Mouse (Mus musculus) 3T3-L1 (cell line): ENCODE measurements around the gene Gm765.
A peak's percentile ranks its signal among the peaks of the same experiment; 100 is the strongest.

Source experiments
- DNase-seq: peaks from one replicate; pipeline ENCODE4 v3.0.0-alpha.2; 2015; ENCODE audit warnings: low read depth, low spot score

The Gm765 gene

DNA sequence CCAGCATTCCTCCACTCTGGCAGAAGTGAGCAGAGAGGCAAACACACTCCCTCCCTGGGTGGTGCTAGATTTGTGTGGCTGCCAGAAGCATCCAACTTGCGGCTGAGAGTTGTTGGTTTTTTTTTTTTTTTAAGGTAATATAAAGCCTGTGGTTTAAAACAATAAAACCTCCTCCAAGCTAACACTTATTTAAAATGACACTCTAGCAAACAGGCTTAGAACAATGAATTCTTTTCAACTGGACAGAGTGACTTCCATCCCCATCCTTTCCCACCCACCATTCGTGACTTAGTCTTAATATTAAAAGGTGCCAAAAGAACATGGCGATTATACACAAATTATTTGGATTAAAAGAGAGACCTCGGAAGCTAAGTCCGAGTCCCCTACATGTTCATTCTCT is at the start of gene Gm765:
Gm765 (minus strand) TSS at position 101 of the 400 bp plus-strand sequence.
- DNase-seq, result no peak

DNA sequence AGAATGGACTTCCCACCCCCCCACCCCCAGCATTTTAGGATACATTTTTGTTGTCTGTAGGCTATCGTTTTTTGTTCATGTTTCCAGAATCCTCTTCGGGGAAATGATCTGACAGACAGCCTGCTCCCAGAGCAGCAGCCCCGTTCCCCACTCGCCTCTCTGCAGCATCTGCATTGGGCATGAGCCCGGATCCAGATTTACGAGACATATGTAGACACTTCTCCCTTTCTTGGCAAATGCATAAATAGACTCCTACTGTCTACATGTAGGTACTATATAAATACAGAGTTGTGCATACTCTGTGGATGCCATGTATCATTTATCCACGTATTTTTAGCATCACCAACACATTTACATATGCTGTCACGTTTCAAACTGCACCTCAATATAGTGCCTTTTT is 42.9 kb upstream of the Gm765 start:
- DNase-seq, result no peak

DNA sequence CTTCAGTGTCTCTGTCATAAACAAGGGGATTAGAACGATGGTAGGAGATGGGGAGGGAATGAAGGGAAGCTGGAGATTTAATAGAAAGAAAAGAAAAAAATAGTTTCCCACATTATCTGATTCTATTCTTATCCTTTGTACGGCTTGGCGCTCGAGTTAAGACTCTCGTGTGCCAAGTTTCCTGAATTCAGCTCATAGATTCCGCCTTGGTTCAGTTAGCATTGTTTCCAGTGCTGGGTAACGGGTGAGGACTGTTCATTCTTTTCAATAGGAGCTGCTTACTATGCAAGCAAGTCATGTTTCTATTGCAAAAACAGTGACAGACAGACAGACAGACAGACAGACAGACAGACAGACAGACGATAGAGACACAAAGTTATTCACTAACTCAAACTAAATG is 41.9 kb upstream of the Gm765 start:
- no peak for DNase-seq

DNA sequence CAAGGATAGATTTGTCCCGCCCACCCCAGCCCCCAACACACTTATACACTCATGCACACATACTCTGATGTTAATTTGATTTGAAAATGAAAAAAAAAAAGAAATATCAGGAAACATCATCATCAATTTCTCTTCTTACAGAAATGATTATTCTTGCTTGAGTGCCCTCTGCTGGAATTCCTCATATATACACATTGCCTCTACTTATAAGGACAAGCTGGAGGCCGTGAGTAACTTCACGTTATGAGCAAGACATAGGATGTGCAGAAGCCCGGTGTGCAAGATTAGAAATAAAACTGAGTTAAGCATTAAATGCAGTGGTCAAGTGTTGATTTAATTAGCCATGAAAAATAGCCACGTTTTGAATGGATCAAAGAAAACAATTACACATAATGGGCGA is 40.9 kb upstream of the Gm765 start:
- DNase-seq, result peak; percentile 64

DNA sequence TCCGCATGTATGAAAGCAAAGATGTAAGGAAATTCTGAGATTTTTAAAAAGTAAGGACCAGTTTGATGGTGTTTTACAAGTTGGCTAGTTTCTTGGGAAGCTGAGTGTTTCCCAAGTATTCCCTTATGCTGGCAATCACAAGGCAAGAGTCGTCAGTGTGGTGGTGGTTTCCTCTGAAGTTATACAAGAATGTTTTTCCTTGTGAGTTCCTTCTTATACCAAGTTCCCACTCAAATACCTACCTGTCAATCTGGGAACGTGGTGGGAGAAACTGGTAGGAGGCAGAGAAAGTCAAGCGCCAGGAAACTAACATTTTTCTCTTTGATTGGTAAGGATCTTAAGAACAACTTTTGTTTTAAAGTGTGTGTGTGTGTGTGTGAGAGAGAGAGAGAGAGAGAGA is 23.6 kb upstream of the Gm765 start:
- DNase-seq, result no peak

DNA sequence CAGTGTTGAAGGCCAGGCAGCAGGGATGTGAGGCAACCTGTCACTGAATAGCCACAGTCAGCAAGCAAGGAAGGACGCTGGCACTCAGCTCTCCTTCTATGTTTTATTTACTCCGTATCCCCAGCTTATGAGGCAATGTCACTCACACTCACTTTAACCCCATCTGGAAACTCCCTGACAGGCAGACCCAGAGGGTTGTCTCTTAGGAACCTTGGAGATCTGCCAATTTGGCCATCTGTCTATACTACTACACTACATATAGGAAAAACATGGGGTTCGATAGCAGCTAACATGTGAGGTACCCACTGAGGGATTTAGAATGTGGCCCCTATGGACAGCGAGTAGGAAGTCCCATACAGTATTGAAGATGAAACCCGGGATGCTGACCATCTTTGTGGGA is 12.7 kb upstream of the Gm765 start:
- no peak for DNase-seq

DNA sequence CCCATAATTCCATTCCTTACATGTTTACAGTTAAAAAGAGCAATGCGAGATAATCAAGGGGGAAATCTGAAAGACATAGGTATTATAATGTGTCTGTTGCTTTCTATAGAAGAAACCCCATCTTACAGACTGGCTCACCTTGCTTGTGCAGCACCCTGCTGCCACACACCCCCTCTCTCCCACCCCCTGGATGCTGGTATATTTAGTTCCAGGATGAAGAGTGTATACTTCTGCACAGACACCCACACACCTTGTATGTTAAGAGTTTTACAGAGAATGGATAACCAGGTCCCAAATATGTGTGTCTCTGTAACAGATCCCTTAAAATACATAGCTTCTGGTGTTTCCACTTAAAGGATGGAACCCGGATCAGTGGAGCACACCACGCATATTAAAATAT is 10.7 kb upstream of the Gm765 start:
- no peak for DNase-seq

DNA sequence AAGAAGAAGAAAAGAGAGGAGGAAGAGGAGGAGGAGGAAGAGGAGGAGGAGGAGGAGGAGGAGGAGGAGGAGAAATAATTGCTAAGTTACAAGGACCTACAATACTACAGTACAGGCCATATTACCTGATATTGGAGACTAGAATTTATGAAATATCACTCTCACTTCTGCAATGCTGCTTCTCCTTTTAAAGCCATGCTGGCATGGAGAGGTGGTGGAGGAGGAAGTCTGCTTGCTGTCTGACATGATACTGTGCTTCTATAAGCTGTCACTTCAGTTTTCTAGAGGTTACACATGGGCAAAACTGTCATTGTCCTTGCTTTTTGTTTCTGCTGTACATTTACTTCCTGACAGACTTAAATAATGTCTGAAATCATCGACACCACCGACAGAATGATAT is 9.8 kb downstream of the Gm765 start:
- no peak for DNase-seq

DNA sequence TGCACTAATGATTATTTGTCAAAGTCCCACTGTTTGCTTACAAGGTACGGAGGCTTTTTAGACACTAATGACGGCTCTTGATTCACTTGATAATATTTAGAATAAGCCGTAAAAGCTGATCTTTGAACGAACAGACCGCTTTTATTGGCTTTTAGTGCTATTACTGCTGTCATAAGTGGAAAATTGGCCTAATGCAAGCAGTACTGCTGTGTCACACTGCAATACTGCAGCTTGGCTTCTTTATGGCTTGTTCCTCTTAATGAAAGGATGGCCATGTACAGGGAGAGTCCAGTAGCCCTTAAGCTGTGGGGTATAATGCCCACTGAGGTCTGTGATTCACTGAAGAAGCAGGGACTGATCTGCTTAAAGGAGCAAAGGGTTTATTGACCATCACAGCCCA is 30.9 kb downstream of the Gm765 start:
- DNase-seq, result no peak

DNA sequence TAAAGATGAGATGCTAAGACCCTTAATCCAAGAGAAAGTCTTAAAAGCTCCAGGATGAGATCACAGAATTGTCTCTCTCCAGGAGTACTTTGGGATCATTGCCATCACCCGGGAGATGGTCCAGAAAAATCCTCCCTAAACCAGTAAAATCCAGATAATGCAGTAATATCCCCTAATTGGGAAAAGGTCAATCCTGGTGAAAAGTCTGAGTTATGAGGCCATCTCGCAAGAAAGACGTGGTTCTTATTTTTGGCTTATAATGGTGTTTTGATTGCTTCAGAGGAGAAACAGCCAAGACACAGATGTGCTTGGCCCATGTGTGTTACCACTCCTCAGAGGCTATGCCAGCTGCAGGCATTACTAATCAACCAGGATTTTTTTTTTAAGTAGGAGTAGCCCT is 34.9 kb downstream of the Gm765 start:
- peak; percentile 16 for DNase-seq

DNA sequence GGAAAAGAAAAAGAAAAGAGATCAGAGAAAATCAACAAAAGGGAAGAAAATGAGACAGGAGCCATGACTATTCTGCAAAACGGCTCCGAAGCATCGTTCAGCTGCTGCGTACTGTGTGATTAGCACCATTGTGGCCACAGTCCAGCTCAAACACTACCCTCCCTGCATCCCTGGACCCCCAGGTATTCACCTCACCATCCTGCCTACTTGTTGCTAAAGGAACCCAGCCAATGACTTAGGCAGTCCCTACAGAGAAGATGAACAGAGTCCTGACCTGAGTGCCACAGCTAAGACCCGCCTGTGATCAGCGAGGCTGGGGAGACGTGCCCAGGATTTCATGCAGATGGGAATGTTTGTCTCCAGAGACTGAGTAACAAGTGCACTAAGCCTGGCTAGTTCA is 35.4 kb downstream of the Gm765 start:
- DNase-seq, result no peak

DNA sequence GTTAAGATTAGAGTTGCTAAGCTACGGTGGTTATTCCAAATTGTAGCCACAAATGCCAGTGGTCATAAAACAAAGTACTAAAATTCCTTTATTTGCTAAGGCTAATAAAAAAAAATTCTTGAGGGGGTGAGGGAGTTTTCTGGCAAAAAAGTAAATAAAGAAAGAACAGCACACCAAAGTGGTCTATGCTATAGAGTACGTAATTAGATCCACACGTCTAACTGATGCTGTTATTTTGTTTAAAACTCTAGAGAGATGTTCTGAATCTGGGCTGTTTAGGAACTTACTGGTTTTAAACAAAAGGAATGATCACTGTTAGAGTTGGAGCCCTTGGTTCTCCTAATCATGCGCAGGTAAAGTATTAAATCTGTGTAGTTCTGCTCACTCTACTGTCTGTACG is 50.5 kb downstream of the Gm765 start:
- no peak for DNase-seq

DNA sequence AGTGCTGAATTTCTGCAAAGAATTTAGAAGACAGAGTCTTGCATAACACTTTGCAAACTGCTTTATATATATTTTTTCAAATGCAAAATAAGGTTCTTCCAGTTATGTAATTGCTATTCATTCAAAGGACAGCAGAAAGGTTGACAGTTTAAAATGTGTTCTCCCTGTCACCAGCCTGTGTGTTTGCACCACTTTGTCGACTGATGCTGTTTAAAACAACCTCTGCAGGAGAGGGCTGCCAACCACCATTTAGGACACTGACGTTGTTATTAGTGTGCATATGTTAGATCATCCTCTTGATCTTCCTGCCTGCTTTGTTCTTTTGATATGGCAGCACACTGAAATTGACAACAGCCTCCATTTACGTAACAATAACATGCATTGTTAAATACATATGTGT is 54.2 kb downstream of the Gm765 start:
- DNase-seq, result no peak

DNA sequence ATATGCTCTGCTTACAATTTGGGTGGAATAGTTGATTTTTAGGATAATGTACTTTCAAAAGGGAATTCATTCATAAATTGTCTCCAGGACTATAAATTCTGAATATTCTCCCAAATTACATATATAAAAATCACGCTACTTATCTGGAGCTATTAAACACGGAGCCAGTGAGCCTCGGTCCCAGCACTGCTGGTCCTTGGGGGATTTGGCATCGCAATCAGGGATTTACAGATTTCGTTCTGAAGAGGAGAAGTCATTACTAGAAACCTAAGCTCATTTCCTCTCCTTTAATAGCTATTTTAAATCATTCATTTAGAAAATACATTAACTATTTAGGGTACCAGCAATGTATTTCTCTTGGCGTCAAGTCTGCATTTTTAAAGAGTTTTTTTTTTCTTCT is 55.0 kb downstream of the Gm765 start:
- DNase-seq, result no peak

DNA sequence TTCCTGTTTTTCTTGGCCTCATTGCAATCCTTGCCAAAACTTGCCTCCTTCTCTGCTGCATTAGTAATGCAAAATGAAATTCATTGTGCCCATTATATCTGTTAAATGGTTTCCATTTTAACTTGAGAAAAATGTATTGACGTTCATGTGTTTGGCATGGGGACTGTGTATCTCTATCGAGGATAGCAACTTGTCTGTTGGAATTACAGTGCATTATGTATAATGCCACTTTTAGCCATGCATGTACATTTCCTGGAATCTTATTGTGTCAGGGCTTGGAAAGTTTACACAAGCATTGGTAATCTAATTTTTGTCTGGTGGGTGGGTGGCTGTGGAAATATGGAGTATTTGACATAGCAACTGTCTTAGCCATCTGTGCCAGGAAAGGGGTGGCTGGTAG is 57.4 kb downstream of the Gm765 start:
- DNase-seq, result no peak

DNA sequence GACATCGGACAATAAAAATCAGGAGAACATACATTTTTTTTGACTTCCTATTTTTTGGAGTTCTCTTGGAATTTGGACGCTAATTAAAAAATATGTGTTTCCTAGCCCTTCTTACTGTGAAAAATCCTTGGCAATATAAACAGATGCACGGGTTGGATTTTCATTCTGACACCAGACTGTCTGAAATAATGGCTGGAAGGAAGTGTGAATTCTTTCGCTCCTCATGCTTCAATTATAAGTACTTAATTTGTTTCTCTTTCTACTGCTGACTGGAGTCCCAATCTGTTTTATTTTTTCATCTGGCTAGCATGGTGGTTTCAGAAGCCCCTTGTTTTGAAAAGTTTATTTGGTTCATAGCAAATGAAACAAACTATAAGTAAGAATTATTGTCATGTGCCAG is 59.8 kb downstream of the Gm765 start:
- DNase-seq, result no peak

DNA sequence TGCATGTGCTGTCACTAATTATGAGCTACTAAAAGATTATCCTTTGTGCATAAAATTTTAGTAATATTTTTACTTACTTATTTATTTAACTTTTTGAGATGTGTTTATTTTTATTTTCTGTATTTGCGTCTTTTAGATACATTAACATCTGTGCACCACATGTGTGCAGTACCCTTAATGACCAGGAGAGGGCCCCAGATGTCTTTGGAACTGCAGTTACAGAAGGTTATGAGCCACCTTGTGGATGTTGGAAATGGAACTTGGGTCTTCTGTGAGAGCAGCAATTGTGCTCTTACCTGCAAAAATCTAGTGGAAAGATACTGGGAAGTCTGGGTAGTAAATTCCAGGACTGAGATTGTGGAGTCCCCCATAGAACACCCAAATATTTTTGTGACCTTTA is 71.0 kb downstream of the Gm765 start:
- DNase-seq, result peak; percentile 62

DNA sequence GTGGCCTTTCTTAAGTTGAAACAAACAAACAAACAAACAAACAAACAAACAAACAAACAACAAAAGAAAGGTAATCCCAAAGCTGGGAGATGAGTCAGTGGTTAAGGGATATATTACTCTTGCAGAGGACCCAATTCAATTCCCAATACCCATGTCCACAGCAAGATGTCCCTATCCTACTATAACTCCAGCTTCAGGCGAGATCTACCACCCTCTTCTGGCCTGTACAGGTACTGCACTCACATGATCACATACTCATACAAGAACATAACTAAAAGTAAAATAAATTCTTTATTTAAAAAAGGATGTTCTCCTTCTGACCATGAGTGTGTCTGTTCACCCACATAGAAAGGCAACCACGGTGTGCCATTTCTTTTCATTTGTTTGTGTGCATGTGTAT is 79.6 kb downstream of the Gm765 start:
- DNase-seq, result peak; percentile 22

DNA sequence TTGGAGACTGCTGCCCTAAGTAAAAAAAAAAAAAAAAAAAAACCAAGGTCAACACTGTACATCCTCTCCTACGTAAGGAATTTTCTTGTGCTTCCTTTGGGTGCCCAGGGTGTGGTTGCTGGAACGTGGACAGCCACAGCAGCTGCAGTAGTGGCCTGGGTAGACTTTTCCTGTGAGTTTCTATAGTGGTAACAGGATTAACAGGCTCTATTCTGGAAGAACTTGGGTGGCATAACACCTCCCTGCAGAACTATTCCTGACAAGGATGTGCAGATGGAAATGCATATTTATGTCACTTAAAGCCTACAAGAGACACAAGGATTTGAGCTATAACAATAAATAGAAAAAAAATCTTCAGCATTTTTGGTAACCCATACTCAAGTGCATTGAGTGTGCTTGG is 83.5 kb downstream of the Gm765 start:
- no peak for DNase-seq

DNA sequence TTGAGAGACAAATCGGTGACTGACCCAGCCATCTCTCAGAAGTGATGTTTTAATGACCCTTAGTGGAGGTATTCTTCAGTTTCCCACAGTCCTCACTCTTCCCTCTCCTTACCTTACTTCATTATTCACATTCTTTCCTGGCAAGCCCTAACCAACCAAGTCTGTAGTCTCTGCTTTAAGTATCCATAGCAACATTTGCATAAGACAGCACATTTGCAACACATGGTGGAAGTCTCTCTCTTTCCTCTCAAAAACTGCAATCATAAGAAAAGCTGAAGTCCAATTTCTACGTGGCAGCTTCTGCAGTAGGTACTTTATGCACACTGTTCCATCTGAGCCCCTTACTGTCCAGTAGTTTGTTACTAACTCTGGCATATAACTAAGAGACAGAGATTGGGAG is 96.1 kb downstream of the Gm765 start:
- no peak for DNase-seq

DNA sequence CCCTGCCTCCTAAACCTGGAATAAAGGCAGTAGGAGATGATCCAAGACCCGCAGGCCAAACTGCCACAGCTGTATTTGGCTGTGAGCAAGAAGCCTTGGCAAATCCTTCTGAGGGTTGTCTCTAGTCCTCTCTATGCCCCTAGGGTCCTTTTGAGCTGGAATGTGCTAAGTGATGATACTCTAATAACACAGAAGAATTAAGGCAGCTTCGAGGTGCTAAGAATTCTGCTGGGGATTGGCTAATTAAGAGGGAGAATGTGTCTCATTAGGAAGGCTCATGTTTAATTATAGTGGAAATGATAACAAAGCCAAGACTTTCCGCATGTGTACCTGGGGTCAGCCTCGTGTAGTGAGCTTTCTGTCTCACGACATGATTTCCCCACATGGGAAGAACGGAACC is 99.4 kb downstream of the Gm765 start:
- DNase-seq, result no peak

DNA sequence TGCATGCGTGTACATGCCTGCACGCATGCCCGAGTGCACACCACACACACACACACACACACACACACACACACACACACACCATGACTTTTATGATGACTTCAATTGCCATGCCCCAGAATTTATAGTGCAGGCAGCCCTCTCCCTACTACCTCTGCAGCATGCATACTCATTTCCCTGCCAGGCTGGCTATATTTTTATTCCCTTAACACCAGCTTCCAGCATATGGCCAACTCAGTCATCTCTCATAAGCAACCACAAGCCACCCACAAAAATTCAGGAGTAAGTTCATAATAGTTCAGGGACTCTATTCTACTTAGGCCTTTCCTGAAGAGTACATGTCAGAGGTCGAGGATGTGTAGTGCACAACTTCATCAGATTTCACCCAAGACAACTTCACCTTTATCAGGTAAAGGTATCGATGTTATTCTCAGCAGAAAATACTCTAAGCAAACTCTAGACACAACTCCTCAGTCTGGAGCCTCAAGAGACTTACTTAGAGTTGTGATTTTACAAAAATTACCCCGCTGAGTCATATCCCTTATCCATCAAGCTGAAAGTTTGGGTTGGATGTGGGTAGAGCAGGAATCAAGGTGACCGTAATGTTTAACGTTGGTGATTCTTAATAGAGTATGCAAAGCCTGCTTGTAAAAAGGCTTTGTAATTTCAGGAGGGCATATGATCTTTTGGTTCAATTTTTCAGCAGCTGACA is 101.8 kb downstream of the Gm765 start:
- no peak for DNase-seq

DNA sequence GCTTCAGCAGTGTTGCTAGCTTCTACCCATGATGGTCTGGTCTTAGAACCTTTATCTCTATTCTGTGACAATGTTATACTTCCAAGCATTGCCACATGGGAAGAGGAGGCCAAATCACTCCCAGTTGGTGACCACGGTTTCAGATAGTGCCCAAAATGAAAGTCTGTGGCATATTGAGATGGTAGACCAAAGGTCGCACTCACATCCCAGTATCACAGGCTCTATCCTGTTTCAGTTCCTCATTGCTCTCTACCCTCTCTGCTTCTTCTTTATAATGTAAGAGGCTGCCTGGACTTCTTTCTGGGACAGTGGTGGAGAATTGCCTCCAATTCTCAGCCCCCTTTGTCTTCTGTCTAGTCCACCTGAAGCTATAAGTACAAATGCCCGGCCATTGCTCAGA is 108.5 kb downstream of the Gm765 start:
- DNase-seq, result no peak

DNA sequence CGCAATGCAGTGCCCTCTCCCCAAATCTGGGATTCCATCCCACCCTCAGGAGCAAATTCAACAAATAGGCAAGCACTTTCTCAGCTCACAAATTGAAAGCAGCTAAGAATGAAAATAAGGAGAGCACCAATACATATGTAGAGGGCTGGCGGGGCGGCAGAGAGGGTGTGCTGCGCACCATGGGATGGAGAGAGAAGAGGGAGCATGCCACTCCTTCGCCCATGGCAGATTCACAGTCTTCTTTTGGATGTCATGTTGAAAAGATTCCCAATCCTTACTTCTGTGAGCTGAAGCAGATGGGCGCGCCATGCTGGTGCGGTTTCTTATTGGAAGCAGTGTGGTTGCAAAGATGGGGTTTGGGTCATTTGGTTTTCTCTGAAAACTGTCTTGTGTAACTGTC is 118.6 kb downstream of the Gm765 start:
- DNase-seq, result no peak
